Mouse (Mus musculus) heart, embryonic 13.5 days (tissue): ENCODE data around the gene Gm11564. TPM values are rescaled to one million over a fixed set of nuclear protein-coding genes. Genes with fewer than 3 reads are reported as not detected.
"Not testable (repeated sequence)": the region's sequence is repeated elsewhere in the genome, so short reads cannot be mapped to it uniquely, and the experiment has no call there.

Source experiments
- ATAC-seq: fragments of 200-750 bp; cut with Nextera tagmentation; 2 replicates; pipeline ENCODE4 v1.8.0; 2017; ENCODE audit warnings: moderate TSS enrichment; ENCODE audit not compliant: insufficient number of reproducible peaks, low FRiP score, low TSS enrichment; ENCODE audit errors: extremely low read depth
- H3K27ac ChIP-seq: fragments of 300-500 bp; sonication (generic); replicated peaks from 2 replicates; pipeline ENCODE4 v1.5.1; 2015; ENCODE audit warnings: moderate library complexity, mild to moderate bottlenecking, inconsistent platforms
- H3K27me3 ChIP-seq: fragments of 300-500 bp; sonication (generic); replicated peaks from 2 replicates; pipeline ENCODE4 v1.6.1; 2015; ENCODE audit warnings: mild to moderate bottlenecking, inconsistent platforms
- H3K36me3 ChIP-seq: fragments of 300-500 bp; sonication (generic); 2 replicates; pipeline ENCODE4 v1.6.1; 2015; ENCODE audit warnings: mild to moderate bottlenecking, inconsistent platforms
- H3K4me1 ChIP-seq: fragments of 300-500 bp; sonication (generic); 2 replicates; pipeline ENCODE4 v1.6.1; 2015; ENCODE audit warnings: inconsistent platforms
- H3K4me2 ChIP-seq: fragments of 300-500 bp; sonication (generic); 2 replicates; pipeline ENCODE4 v1.6.1; 2015; ENCODE audit warnings: inconsistent platforms, mild to moderate bottlenecking, moderate library complexity
- H3K4me3 ChIP-seq: fragments of 300-500 bp; sonication (generic); 2 replicates; pipeline ENCODE4 v1.5.1; 2015; ENCODE audit warnings: moderate library complexity, mild to moderate bottlenecking, inconsistent platforms
- H3K9ac ChIP-seq: fragments of 300-500 bp; sonication (generic); 2 replicates; pipeline ENCODE4 v1.6.1; 2015; ENCODE audit warnings: inconsistent platforms, mild to moderate bottlenecking, moderate library complexity
- H3K9me3 ChIP-seq: fragments of 300-500 bp; sonication (generic); 2 replicates; pipeline ENCODE4 v1.6.1; 2016; ENCODE audit warnings: inconsistent platforms
- WGBS: fragments of 180-500 bp; shearing (Covaris S2); methylation state at CpG from one replicate; pipeline ENCODE4 v1.1.7; 2015; ENCODE audit warnings: mixed read lengths; 5-methylcytosine and 5-hydroxymethylcytosine counted together
- polyA plus RNA-seq: library from polyadenylated mRNA; unstranded; fragments of >200 nt; fragmentation: Nextera tagmentation; extraction: Ambion mirVana; gene quantifications from 2 replicates; pipeline ENCODE4 v1.2.1, GENCODE M21; 2015

Gene Gm11564
- not detected in 2 replicates for polyA plus RNA-seq

DNA sequence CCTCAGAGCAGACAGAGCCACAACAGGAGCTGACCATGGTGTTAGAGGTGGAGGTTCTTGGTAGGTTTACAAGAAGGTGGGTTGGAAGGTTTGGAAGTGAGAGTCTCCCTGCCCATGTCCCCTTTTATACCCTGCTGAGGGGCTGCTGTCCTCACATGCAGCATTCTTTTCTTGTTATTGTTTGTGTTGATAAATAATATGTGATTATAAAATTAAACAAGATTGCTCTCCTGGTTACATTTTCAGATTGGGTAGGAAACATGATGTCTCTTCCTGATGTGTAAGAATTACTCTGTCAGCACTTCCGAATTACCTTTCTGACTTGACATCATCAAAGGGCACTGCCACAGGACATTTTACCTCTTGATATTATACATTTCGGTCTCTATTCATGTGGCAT, at the start of gene Gm11564:
Gm11564 (minus strand) TSS at position 101 of the 400 bp plus-strand sequence.
- WGBS, result 71% methylated on average over 2 of the region's 2 CpGs
- H3K4me3 ChIP-seq, H3K9me3 ChIP-seq: not testable (repeated sequence)

DNA sequence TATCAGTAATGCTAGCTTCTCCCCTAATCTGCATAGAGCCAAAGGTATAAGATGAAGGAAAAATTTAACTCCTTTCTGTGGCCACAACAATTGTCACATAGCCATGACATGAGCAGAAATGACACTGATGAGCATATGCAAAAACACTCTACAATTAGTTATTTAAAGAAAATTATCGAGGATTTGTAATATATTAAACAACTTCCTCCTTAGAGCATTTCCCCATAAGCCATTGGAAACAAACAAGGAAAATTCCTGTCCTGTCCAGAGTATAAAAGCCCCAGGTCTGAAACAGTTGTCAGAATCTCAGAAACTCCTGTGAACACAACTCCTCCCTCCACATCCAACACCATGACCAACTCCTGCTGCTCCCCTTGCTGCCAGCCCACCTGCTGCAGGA, 48.7 kb upstream of the Gm11564 start, which contains the start of gene Gm11559:
Gm11559 (plus strand) TSS at position 301 of the 400 bp plus-strand sequence.
- not testable (repeated sequence) for H3K27ac ChIP-seq, ATAC-seq, H3K27me3 ChIP-seq, H3K36me3 ChIP-seq, H3K9ac ChIP-seq, H3K4me2 ChIP-seq, H3K4me3 ChIP-seq, H3K4me1 ChIP-seq, H3K9me3 ChIP-seq
- WGBS, result 44% methylated on average over 1 of the region's 1 CpGs

More for the DNA sequence above, at the start of gene Gm11564:
- H3K36me3 ChIP-seq, ATAC-seq, H3K4me1 ChIP-seq, H3K4me2 ChIP-seq, H3K27me3 ChIP-seq, H3K9ac ChIP-seq, H3K27ac ChIP-seq: not testable (repeated sequence)

DNA sequence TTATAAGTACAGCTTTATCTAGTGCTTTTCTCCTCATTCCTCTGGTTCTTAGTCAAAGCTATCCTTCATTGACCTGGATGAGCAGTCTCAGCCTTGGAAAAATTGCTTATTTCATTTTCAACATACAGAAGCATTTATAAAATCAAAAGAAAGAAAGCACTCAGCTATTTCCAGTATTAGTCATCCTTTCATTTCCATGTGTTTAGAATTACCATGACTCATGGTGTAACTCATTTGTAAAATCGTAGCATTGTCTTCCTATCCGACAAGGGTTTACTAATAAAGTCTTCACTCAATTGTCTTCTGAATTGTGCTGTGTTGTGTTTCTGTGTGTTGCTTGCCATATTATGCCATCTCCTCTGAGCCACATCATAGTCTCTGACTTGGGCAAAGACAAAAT, 43.3 kb upstream of the Gm11564 start:
- Histone ChIP-seq H3K27ac (no peak overlapping the region), H3K36me3 (no peaks in the 10 kb centered on the region), H3K9me3 (no peaks in the 10 kb centered on the region), H3K4me3 (no peak overlapping the region), H3K4me1 (no peaks in the 10 kb centered on the region), H3K9ac (no peak overlapping the region), H3K27me3 (no peaks in the 10 kb centered on the region), H3K4me2 (no peak overlapping the region)
- no peak for ATAC-seq
- WGBS, result 82% methylated on average over 2 of the region's 2 CpGs

DNA sequence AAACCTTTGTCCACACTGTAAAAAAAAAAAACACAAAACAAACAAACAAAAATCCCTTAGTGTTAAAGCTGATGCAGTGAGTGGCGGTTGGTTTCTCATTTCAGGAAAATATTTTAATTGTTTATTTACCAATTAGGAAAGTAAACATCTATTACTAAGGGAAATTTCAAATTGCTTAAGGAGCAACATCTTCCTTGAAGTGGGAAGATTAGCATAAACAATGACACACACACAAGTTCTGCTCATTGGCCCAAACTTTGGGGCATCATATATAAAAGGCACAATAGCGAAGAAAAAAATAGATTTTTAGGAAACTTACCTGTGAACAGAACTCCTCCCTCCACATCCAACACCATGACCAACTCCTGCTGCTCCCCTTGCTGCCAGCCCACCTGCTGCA, 42.2 kb upstream of the Gm11564 start, which contains the start of gene Gm11568:
Gm11568 (plus strand) TSS at position 301 of the 400 bp plus-strand sequence.
- ATAC-seq, result no peak

DNA sequence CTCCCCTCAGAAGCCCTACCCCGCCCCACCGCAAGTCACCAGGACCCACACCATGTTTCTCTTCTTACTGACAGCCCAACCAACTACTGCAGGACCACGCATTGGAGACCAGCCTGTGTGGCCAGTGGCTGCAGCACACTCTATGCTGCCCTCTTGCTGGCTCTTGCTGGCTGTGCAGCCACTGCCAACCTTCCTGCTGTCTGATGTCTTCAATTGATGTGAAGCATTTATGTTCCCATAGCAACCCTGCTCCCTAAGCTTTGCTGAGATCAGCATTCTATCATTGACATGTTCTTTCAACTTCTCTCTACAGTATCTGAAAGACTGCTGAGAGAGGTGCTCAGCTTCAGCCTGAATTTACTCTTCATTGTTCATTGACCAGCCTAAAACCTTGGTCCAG, 38.7 kb upstream of the Gm11564 start:
- no peak overlapping the region for H3K4me3 ChIP-seq
- H3K36me3 ChIP-seq, result no peaks in the 10 kb centered on the region
- H3K4me1 ChIP-seq, result no peaks in the 10 kb centered on the region
- no peak for ATAC-seq
- no peaks in the 10 kb centered on the region for H3K27me3 ChIP-seq
- no peak overlapping the region for H3K27ac ChIP-seq
- H3K9ac ChIP-seq, result no peak overlapping the region
- WGBS, result 52% methylated on average over 3 of the region's 3 CpGs
- no peaks in the 10 kb centered on the region for H3K9me3 ChIP-seq
- no peak overlapping the region for H3K4me2 ChIP-seq

More for the DNA sequence above, 42.2 kb upstream of the Gm11564 start, which contains the start of gene Gm11568:
- Histone ChIP-seq H3K4me1 (no peaks in the 10 kb centered on the region), H3K36me3 (no peaks in the 10 kb centered on the region), H3K9me3 (no peaks in the 10 kb centered on the region), H3K4me2 (no peak within 1 kb of the TSS), H3K27ac (no peak within 1 kb of the TSS), H3K27me3 (no peaks in the 10 kb centered on the region), H3K4me3 (no peak within 1 kb of the TSS), H3K9ac (no peak within 1 kb of the TSS)
- WGBS, result 64% methylated on average over 2 of the region's 2 CpGs

DNA sequence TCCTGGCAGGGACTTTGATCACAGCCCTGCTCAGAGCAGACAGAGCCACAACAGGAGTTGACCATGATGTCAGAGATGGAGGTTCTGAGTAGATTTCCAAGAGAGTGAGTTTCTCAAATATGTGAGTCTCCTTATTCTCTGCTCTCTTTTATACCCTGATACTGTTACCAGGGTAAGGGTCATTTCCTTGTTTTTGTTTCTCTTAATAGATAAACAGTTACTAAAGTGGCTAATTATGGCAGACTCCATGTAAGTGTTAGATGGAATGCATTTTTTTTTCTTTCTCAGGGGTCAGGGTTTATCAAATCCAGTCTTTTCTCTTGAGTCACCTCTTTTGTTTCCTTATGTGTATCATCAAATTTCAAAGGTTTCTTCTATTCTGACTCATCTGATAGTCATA, 36.0 kb upstream of the Gm11564 start, which contains the start of gene Krtap4-16:
Krtap4-16 (minus strand) TSS at position 101 of the 400 bp plus-strand sequence.
- Histone ChIP-seq H3K27ac (no peak within 1 kb of the TSS), H3K9me3 (no peaks in the 10 kb centered on the region), H3K4me3 (no peak within 1 kb of the TSS), H3K4me2 (no peak within 1 kb of the TSS), H3K36me3 (no peaks in the 10 kb centered on the region), H3K4me1 (no peaks in the 10 kb centered on the region), H3K9ac (no peak within 1 kb of the TSS), H3K27me3 (no peaks in the 10 kb centered on the region)
- ATAC-seq, result no peak

DNA sequence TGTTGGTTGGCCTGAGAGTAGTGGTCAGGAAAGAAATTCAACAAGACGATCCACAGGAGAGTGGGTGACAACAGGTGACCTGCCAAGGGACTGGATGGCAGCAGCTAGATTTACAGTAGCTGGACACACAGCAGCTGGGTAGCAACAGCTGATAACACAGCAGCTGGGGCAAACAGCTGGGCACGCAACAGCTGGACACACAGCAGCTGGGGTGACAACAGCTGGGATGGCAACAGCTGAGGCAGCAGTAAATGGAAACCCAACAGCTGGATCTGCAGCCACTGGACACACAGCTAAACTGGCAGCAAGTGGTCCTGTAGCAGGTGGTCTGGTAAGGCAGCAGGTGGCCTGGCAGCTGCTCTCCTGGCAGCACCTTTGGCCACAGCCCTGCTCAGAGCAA, 31.3 kb upstream of the Gm11564 start:
- Histone ChIP-seq H3K36me3 (no peaks in the 10 kb centered on the region), H3K9ac (no peak overlapping the region), H3K4me2 (no peak overlapping the region), H3K4me1 (no peaks in the 10 kb centered on the region), H3K4me3 (no peak overlapping the region), H3K9me3 (no peaks in the 10 kb centered on the region), H3K27me3 (no peaks in the 10 kb centered on the region), H3K27ac (no peak overlapping the region)
- 78% methylated on average over 2 of the region's 2 CpGs for WGBS
- no peak for ATAC-seq

DNA sequence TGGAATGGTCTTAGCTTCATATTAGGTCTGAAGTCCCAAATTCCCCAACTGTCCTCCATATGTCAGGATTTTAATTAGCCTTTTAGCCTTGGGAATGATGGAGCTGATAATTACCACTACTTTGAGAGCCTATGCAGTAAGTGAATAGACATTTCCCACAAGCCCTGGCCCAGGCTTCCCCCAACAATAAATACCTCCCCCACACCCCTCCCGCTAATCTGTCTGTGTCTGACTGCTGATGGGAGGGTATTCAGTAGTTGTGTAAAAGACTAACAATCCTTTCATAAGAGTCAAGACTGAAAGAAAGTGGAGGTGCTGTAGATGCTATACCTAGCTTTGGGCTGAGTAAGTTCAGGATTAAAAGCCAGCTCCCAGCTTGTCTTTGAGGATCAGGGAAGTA, 26.7 kb upstream of the Gm11564 start:
- WGBS, result 63% methylated on average over 1 of the region's 1 CpGs
- H3K4me1 ChIP-seq, result no peaks in the 10 kb centered on the region
- no peaks in the 10 kb centered on the region for H3K36me3 ChIP-seq
- no peak for ATAC-seq
- H3K4me2 ChIP-seq, result no peak overlapping the region
- H3K9ac ChIP-seq, result no peak overlapping the region
- H3K27me3 ChIP-seq, result no peaks in the 10 kb centered on the region
- H3K4me3 ChIP-seq, result no peak overlapping the region
- no peaks in the 10 kb centered on the region for H3K9me3 ChIP-seq
- H3K27ac ChIP-seq, result no peak overlapping the region

DNA sequence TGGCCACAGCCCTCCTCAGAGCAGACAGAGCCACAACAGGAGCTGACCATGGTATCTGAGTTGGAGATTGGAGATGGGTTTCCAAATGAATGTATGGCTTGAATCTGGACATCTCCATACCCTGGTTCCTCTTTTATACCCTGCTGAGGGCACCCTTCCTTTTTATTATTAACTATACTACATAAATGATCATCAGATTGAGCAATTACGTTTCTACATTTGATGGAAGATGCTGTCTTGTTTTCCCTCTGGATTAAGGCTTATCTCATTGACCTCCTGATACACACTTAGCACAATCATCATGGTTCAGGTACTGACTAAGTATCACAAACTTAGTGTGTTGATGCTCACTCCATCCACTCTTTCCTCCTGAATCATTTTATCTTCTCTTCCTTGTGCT, 22.5 kb upstream of the Gm11564 start, which contains the start of gene 2300003K06Rik:
2300003K06Rik (minus strand) TSS at position 101 of the 400 bp plus-strand sequence.
- Histone ChIP-seq H3K9me3 (no peaks in the 10 kb centered on the region), H3K4me2 (no peak within 1 kb of the TSS), H3K36me3 (no peaks in the 10 kb centered on the region), H3K27ac (no peak within 1 kb of the TSS), H3K9ac (no peak within 1 kb of the TSS), H3K27me3 (no peaks in the 10 kb centered on the region), H3K4me3 (no peak within 1 kb of the TSS), H3K4me1 (no peaks in the 10 kb centered on the region)
- no peak for ATAC-seq
- WGBS, result 53% methylated on average over 1 of the region's 1 CpGs

DNA sequence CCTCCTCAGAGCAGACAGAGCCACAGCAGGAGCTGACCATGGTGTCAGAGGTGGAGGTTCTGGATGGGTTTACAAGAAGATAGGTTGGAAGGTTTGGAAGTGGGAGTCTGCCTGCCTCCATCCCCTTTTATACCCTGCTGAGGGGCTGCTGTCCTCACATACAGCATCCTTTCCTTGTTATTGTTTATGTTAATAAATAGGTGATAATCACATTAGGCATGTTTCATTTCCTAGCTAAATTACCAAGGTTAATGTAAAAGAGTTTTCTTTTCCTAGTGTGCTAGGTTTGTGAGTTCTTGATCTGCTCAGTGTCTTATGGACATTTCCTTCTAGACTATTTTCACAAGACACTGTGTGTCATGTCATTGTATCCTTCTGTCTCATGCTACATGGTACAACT, 5.7 kb downstream of the Gm11564 start, which contains the start of gene Krtap4-13:
Krtap4-13 (minus strand) TSS at position 101 of the 400 bp plus-strand sequence.
- not testable (repeated sequence) for H3K27ac ChIP-seq, H3K9me3 ChIP-seq, H3K4me2 ChIP-seq, ATAC-seq, H3K4me1 ChIP-seq, H3K36me3 ChIP-seq, H3K27me3 ChIP-seq, H3K9ac ChIP-seq, H3K4me3 ChIP-seq

DNA sequence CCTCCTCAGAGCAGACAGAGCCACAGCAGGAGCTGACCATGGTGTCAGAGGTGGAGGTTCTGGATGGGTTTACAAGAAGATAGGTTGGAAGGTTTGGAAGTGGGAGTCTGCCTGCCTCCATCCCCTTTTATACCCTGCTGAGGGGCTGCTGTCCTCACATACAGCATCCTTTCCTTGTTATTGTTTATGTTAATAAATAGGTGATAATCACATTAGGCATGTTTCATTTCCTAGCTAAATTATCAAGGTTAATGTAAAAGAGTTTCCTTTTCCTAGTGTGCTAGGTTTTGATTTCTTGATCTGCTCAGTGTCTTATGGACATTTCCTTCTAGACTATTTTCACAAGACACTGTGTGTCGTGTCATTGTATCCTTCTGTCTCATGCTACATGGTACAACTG, 11.1 kb downstream of the Gm11564 start, which contains the start of gene Gm11554:
Gm11554 (minus strand) TSS at position 101 of the 400 bp plus-strand sequence.
- not testable (repeated sequence) for H3K4me2 ChIP-seq, H3K9me3 ChIP-seq, H3K9ac ChIP-seq, H3K36me3 ChIP-seq, ATAC-seq, H3K27me3 ChIP-seq, H3K4me3 ChIP-seq, H3K27ac ChIP-seq, H3K4me1 ChIP-seq
- no CpG with 5 or more reads among the region's 1 CpGs for WGBS

DNA sequence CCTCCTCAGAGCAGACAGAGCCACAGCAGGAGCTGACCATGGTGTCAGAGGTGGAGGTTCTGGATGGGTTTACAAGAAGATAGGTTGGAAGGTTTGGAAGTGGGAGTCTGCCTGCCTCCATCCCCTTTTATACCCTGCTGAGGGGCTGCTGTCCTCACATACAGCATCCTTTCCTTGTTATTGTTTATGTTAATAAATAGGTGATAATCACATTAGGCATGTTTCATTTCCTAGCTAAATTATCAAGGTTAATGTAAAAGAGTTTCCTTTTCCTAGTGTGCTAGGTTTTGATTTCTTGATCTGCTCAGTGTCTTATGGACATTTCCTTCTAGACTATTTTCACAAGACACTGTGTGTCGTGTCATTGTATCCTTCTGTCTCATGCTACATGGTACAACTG, 16.6 kb downstream of the Gm11564 start, which contains the start of gene Gm11569:
Gm11569 (minus strand) TSS at position 101 of the 400 bp plus-strand sequence.
- H3K4me3 ChIP-seq, H3K9me3 ChIP-seq, H3K4me2 ChIP-seq, H3K9ac ChIP-seq, H3K27me3 ChIP-seq, ATAC-seq, H3K27ac ChIP-seq, H3K4me1 ChIP-seq, H3K36me3 ChIP-seq: not testable (repeated sequence)
- WGBS, result no CpG with 5 or more reads among the region's 1 CpGs
